Mouse (Mus musculus): ENCODE data around the gene Arhgap24. TPM values are rescaled to one million over a fixed set of nuclear protein-coding genes. Genes with fewer than 3 reads are reported as not detected.
"Not testable (repeated sequence)": the region's sequence is repeated elsewhere in the genome, so short reads cannot be mapped to it uniquely, and the experiment has no call there.

Gene Arhgap24
- total and polyA plus RNA-seq, 3 experiments: 34.7 to 51.6 (median 47.9) TPM

GRCm38 (mm10) chr5:102930161-102930560, 449.0 kb downstream of the Arhgap24 start:
- dilution Hi-C loops (cut with MboI; ENCODE audit: extremely low pct_ligation_motif_present, extremely low pct_unique_long_range_greater_than_20kb, low sequenced_read_pairs): no loop called here
- H3K4me1 ChIP-seq (ENCODE audit: control insufficient read depth in 1 of 2, insufficient read depth in 2 of 2): no peaks in the 10 kb centered on the region
- no peak overlapping the region for H3K27ac ChIP-seq (ENCODE audit: insufficient read depth, low read depth)
- no peak for DNase-seq (ENCODE audit: extremely low read depth)
- no peaks in the 10 kb centered on the region for H3K27me3 ChIP-seq (replicated peaks)
- in situ Hi-C loops (cut with MboI; ENCODE audit: low pct_ligation_motif_present, low pct_unique_long_range_greater_than_20kb, low sequenced_read_pairs): no loop called here
- no peak overlapping the region for H3K9ac ChIP-seq (ENCODE audit: insufficient read depth, low read depth)
- H3K79me2 ChIP-seq (replicated peaks; ENCODE audit: control insufficient read depth, extremely low read depth, insufficient read depth, poor library complexity, severe bottlenecking): no peaks in the 10 kb centered on the region
- TF ChIP-seq ZNF384 (IDR thresholded peaks at IDR 0.05; ENCODE audit: low read depth, low read length) (no peak), MYC (IDR thresholded peaks at IDR 0.05; ENCODE audit: low read depth, low read length) (no peak), JUND (conservative IDR thresholded peaks at IDR 0.05; ENCODE audit: low read depth, low read length) (no peak), EP300 (IDR thresholded peaks at IDR 0.05; ENCODE audit: low read length) (no peak), RAD21 (IDR thresholded peaks at IDR 0.05; ENCODE audit: low read depth, low read length) (no peak), NRF1 (IDR thresholded peaks at IDR 0.05; ENCODE audit: low read depth, low read length) (no peak), NELFE (IDR thresholded peaks at IDR 0.05; ENCODE audit: low read depth, low read length) (no peak), KAT2A (IDR thresholded peaks at IDR 0.05; ENCODE audit: insufficient replicate concordance, low read length) (no peak), ETS1 (conservative IDR thresholded peaks at IDR 0.05; ENCODE audit: low read depth, low read length) (no peak), MAZ (IDR thresholded peaks at IDR 0.05; ENCODE audit: low read depth, low read length) (no peak), SIN3A (IDR thresholded peaks at IDR 0.05; ENCODE audit: low read length) (no peak), MAX (IDR thresholded peaks at IDR 0.05; ENCODE audit: low read length) (no peak)
- H3K9me3 ChIP-seq (replicated peaks; ENCODE audit: low read length): no peaks in the 10 kb centered on the region
- H3K4me2 ChIP-seq (ENCODE audit: insufficient read depth, low read depth, poor library complexity, severe bottlenecking): no peak overlapping the region
- H3K36me3 ChIP-seq (replicated peaks in 1 of 2; ENCODE audit: control insufficient read depth in 1 of 2, insufficient read depth in 1 of 2, low read length in 1 of 2): no peaks in the 10 kb centered on the region
- H3K4me3 ChIP-seq (replicated peaks in 1 of 3; ENCODE audit: low read depth in 2 of 3, low read length in 2 of 3, poor library complexity in 1 of 3): no peak overlapping the region

GRCm38 (mm10) chr5:102943864-102944630, 462.9 kb downstream of the Arhgap24 start:
- H3K9ac ChIP-seq (ENCODE audit: insufficient read depth, low read depth); H3K9me3 ChIP-seq (replicated peaks; ENCODE audit: low read length); H3K27me3 ChIP-seq (replicated peaks); H3K79me2 ChIP-seq (replicated peaks; ENCODE audit: control insufficient read depth, extremely low read depth, insufficient read depth, poor library complexity, severe bottlenecking); DNase-seq (ENCODE audit: extremely low read depth); dilution Hi-C loops (cut with MboI; ENCODE audit: extremely low pct_ligation_motif_present, extremely low pct_unique_long_range_greater_than_20kb, low sequenced_read_pairs); in situ Hi-C loops (cut with MboI; ENCODE audit: low pct_ligation_motif_present, low pct_unique_long_range_greater_than_20kb, low sequenced_read_pairs); H3K4me3 ChIP-seq (replicated peaks in 1 of 3; ENCODE audit: low read depth in 2 of 3, low read length in 2 of 3, poor library complexity in 1 of 3); H3K4me2 ChIP-seq (ENCODE audit: insufficient read depth, low read depth, poor library complexity, severe bottlenecking); H3K36me3 ChIP-seq (replicated peaks in 1 of 2; ENCODE audit: control insufficient read depth in 1 of 2, insufficient read depth in 1 of 2, low read length in 1 of 2); H3K27ac ChIP-seq (ENCODE audit: insufficient read depth, low read depth); H3K4me1 ChIP-seq (ENCODE audit: control insufficient read depth in 1 of 2, insufficient read depth in 2 of 2): not testable (repeated sequence)
- peak; percentile 39 for TF ChIP-seq SMC3 (IDR thresholded peaks at IDR 0.05; ENCODE audit: low read depth, low read length)
- peak; percentile 53 for TF ChIP-seq RAD21 (IDR thresholded peaks at IDR 0.05; ENCODE audit: low read depth, low read length)
- peak in 1 of 2 experiments; percentile 50; a peak in 2 of 4 replicates for TF ChIP-seq CTCF (conservative IDR thresholded peaks at IDR 0.05 in 1 of 2, IDR thresholded peaks at IDR 0.05 in 1 of 2; ENCODE audit: low read depth in 2 of 2, low read length in 2 of 2)
